In genomic region chr13:104939856-104940255, GRCm38 (mm10) we compare ENCODE assay signal across 8 mouse cellular contexts.
DNase-seq lines count a peak whose midpoint lies in the region; ATAC-seq and TF ChIP-seq lines count a peak whose summit lies in the region.

No protein-coding gene starts in this region.

- intact Hi-C loops in heart, postnatal 25 days (cut with DNase I), result loop anchor here (1.0 to 5.0 kb wide), 2 partner anchors 135 to 653 kb away; partner anchors contain the start of gene Adamts6

- no peak for ATAC-seq in lung, embryonic 14.5 days (ENCODE audit: insufficient read depth)

- H3K36me3 ChIP-seq in lung, embryonic 14.5 days (ENCODE audit: insufficient read depth), result no peaks in the 10 kb centered on the region

- no peak overlapping the region for H3K4me2 ChIP-seq in lung, embryonic 14.5 days

- 4% methylated on average over 4 of the region's 4 CpGs for WGBS in lung, embryonic 14.5 days

- H3K4me3 ChIP-seq in lung, embryonic 14.5 days (ENCODE audit: low read depth, low read length), result no peak overlapping the region

- peak; percentile 37 to 84 for DNase-seq in heart, adult 18-20 months
- DNase-seq in heart, postnatal 25 days (ENCODE audit: low spot score), result no peak
- DNase-seq in 3T3-L1 (ENCODE audit: low read depth, low spot score), result peak; percentile 84
- DNase-seq in ZHBTc4 (ENCODE audit: low read depth, low spot score), result peak; percentile 83
- peak; percentile 84 for DNase-seq in embryo, embryonic 10.5 days (ENCODE audit: low spot score)
- DNase-seq in induced T-regulatory cell, adult 2 months (ENCODE audit: low read depth), result peak; percentile 86
- peak; percentile 92 for DNase-seq in lung, embryonic 14.5 days
- DNase-seq in spleen, postnatal 36 days (ENCODE audit: low spot score in 2 of 2), result peak; percentile 14 to 15

- H3K4me1 ChIP-seq in lung, embryonic 14.5 days (ENCODE audit: insufficient read depth), result no peaks in the 10 kb centered on the region

- no peaks in the 10 kb centered on the region for H3K27me3 ChIP-seq in lung, embryonic 14.5 days (ENCODE audit: insufficient read depth, low read length)

- no peak overlapping the region for H3K27ac ChIP-seq in lung, embryonic 14.5 days (ENCODE audit: low read depth)

- H3K9ac ChIP-seq in lung, embryonic 14.5 days, result no peak overlapping the region

- peak; percentile 87 for TF ChIP-seq CTCF in lung, embryonic 14.5 days (IDR thresholded peaks at IDR 0.05; ENCODE audit: low read depth)

- H3K9me3 ChIP-seq in lung, embryonic 14.5 days (ENCODE audit: low read depth, low read length), result no peaks in the 10 kb centered on the region
